Mouse (Mus musculus) MEL (cell line): ENCODE results near the gene Ptprn2. TPM values are rescaled to one million over a fixed set of nuclear protein-coding genes. Genes with fewer than 3 reads are reported as not detected.

Experiments used
- DNase-seq: peaks from one replicate; pipeline ENCODE4 v3.0.0; 2011; ENCODE audit warnings: low read depth, low spot score
- H3K27ac ChIP-seq: 2 replicates; pipeline ENCODE4 v1.5.1; 2012; ENCODE audit warnings: low read depth, mild to moderate bottlenecking, control low read depth, low read length, moderate library complexity; ENCODE audit not compliant: control insufficient read depth
- H3K27me3 ChIP-seq, 2 experiments: fragments of 150-350 bp in 1 of 2; sonication (generic) in 1 of 2; 2 replicates each; pipeline ENCODE4 v1.6.1; 2012; ENCODE audit warnings: low read length in 2 of 2, mild to moderate bottlenecking in 2 of 2, improper control_type of control experiment in 1 of 2, moderate library complexity in 1 of 2; ENCODE audit not compliant: insufficient read depth in 2 of 2, control insufficient read depth in 1 of 2
- H3K36me3 ChIP-seq, 2 experiments: 2 replicates each; pipeline ENCODE4 v1.6.1; 2012 to 2014; ENCODE audit warnings: low read length in 2 of 2, improper control_type of control experiment in 1 of 2, inconsistent platforms in 1 of 2, mild to moderate bottlenecking in 1 of 2; ENCODE audit not compliant: insufficient read depth in 2 of 2, control insufficient read depth in 1 of 2
- H3K4me1 ChIP-seq, 2 experiments: fragments of 150-350 bp in 1 of 2; sonication (generic) in 1 of 2; 2 replicates each; pipeline ENCODE4 v1.6.1; 2012; ENCODE audit warnings: low read length in 2 of 2, improper control_type of control experiment in 1 of 2, mild to moderate bottlenecking in 1 of 2; ENCODE audit not compliant: insufficient read depth in 2 of 2, control insufficient read depth in 1 of 2
- H3K4me3 ChIP-seq, 2 experiments: fragments of 150-350 bp in 1 of 2; sonication (generic) in 1 of 2; 2 replicates each; pipeline ENCODE4 v1.5.1; 2012; ENCODE audit warnings: low read depth in 2 of 2, low read length in 2 of 2, mild to moderate bottlenecking in 2 of 2, moderate library complexity in 2 of 2, control low read depth in 1 of 2, improper control_type of control experiment in 1 of 2; ENCODE audit not compliant: control insufficient read depth in 1 of 2, insufficient read depth in 1 of 2
- H3K79me2 ChIP-seq: 2 replicates; pipeline ENCODE4 v1.6.1; 2012; ENCODE audit warnings: mild to moderate bottlenecking, low read length, moderate library complexity; ENCODE audit not compliant: control insufficient read depth, poor library complexity, insufficient read depth
- H3K9ac ChIP-seq: 2 replicates; pipeline ENCODE4 v1.6.1; 2012; ENCODE audit warnings: low read depth, mild to moderate bottlenecking, control low read depth, low read length, moderate library complexity; ENCODE audit not compliant: control insufficient read depth, poor library complexity, severe bottlenecking
- H3K9me3 ChIP-seq: fragments of 150-350 bp; sonication (generic); replicated peaks from 2 replicates; pipeline ENCODE4 v1.6.1; 2012; ENCODE audit warnings: mild to moderate bottlenecking, low read length, improper control_type of control experiment, moderate library complexity; ENCODE audit not compliant: insufficient read depth
- BHLHE40 ChIP-seq: IDR thresholded peaks from 2 replicates; pipeline ENCODE4 v1.6.1; 2012; ENCODE audit warnings: low read depth, mild to moderate bottlenecking, inconsistent platforms, low read length, improper control_type of control experiment, borderline replicate concordance
- CHD1 ChIP-seq: IDR thresholded peaks from 2 replicates; pipeline ENCODE4 v1.6.1; 2012; ENCODE audit warnings: low read depth, mild to moderate bottlenecking, inconsistent platforms, low read length, improper control_type of control experiment
- CHD2 ChIP-seq: IDR thresholded peaks from 2 replicates; pipeline ENCODE4 v1.6.1; 2011; ENCODE audit warnings: low read length, improper control_type of control experiment
- ETS1 ChIP-seq: IDR thresholded peaks from 2 replicates; pipeline ENCODE4 v1.6.1; 2012; ENCODE audit warnings: low read depth, mild to moderate bottlenecking, inconsistent platforms, low read length, improper control_type of control experiment, moderate library complexity
- HCFC1 ChIP-seq: IDR thresholded peaks from 2 replicates; pipeline ENCODE4 v1.6.1; 2012; ENCODE audit warnings: low read depth, mild to moderate bottlenecking, inconsistent platforms, low read length, improper control_type of control experiment, moderate library complexity
- JUND ChIP-seq: IDR thresholded peaks from 2 replicates; pipeline ENCODE4 v1.6.1; 2011; ENCODE audit warnings: low read depth, mild to moderate bottlenecking, improper control_type of control experiment, low read length
- KAT2A ChIP-seq: conservative IDR thresholded peaks from 2 replicates; pipeline ENCODE4 v1.6.1; 2012; ENCODE audit warnings: low read depth, low read length, improper control_type of control experiment, inconsistent platforms
- MAFK ChIP-seq: IDR thresholded peaks from 2 replicates; pipeline ENCODE4 v1.6.1; 2011; ENCODE audit warnings: low read depth, mild to moderate bottlenecking, low read length, improper control_type of control experiment, borderline replicate concordance
- MAX ChIP-seq: IDR thresholded peaks from 2 replicates; pipeline ENCODE4 v1.6.1; 2011; ENCODE audit warnings: low read length, improper control_type of control experiment
- MXI1 ChIP-seq: IDR thresholded peaks from 2 replicates; pipeline ENCODE4 v1.6.1; 2011; ENCODE audit warnings: mild to moderate bottlenecking, low read depth, low read length, improper control_type of control experiment
- MYC ChIP-seq: IDR thresholded peaks from 2 replicates; pipeline ENCODE4 v1.6.1; 2011; ENCODE audit warnings: low read depth, mild to moderate bottlenecking, low read length, improper control_type of control experiment, moderate library complexity
- NELFE ChIP-seq: IDR thresholded peaks from 2 replicates; pipeline ENCODE4 v1.6.1; 2011; ENCODE audit warnings: low read depth, low read length, improper control_type of control experiment
- NRF1 ChIP-seq: IDR thresholded peaks from 2 replicates; pipeline ENCODE4 v1.6.1; 2014; ENCODE audit warnings: low read depth, mild to moderate bottlenecking, inconsistent platforms, low read length, improper control_type of control experiment, moderate library complexity; ENCODE audit not compliant: poor library complexity, insufficient read depth, severe bottlenecking
- POLR2A ChIP-seq, 2 experiments: IDR thresholded peaks; 2 replicates each; pipeline ENCODE4 v1.6.1; 2011 to 2012; ENCODE audit warnings: low read length in 2 of 2, mild to moderate bottlenecking in 2 of 2, control low read depth in 1 of 2, improper control_type of control experiment in 1 of 2, low read depth in 1 of 2, moderate library complexity in 1 of 2; ENCODE audit not compliant: control insufficient read depth in 1 of 2, insufficient read depth in 1 of 2, poor library complexity in 1 of 2
- POLR2AphosphoS2 ChIP-seq: IDR thresholded peaks from 2 replicates; pipeline ENCODE4 v1.6.1; 2011; ENCODE audit warnings: low read length, improper control_type of control experiment
- POLR2AphosphoS5 ChIP-seq: IDR thresholded peaks from 2 replicates; pipeline ENCODE4 v1.6.1; 2012; ENCODE audit warnings: low read depth, borderline replicate concordance, mild to moderate bottlenecking, inconsistent platforms, low read length, moderate library complexity, mixed read lengths
- RAD21 ChIP-seq: IDR thresholded peaks from 2 replicates; pipeline ENCODE4 v1.6.1; 2011; ENCODE audit warnings: mild to moderate bottlenecking, low read depth, low read length, improper control_type of control experiment
- RCOR1 ChIP-seq: IDR thresholded peaks from 2 replicates; pipeline ENCODE4 v1.6.1; 2012; ENCODE audit warnings: low read depth, mild to moderate bottlenecking, inconsistent platforms, low read length, improper control_type of control experiment
- SIN3A ChIP-seq: IDR thresholded peaks from 2 replicates; pipeline ENCODE4 v1.6.1; 2012; ENCODE audit warnings: low read length, improper control_type of control experiment, inconsistent platforms
- TAL1 ChIP-seq: IDR thresholded peaks from 2 replicates; pipeline ENCODE4 v1.6.1; 2012; ENCODE audit warnings: mild to moderate bottlenecking, inconsistent platforms, low read length, moderate library complexity, mixed read lengths
- TBP ChIP-seq: IDR thresholded peaks from 2 replicates; pipeline ENCODE4 v1.8.0; 2011; ENCODE audit warnings: low read depth, low read length, improper control_type of control experiment
- UBTF ChIP-seq: IDR thresholded peaks from 2 replicates; pipeline ENCODE4 v1.6.1; 2012; ENCODE audit warnings: low read depth, mild to moderate bottlenecking, inconsistent platforms, low read length, improper control_type of control experiment, moderate library complexity, borderline replicate concordance; ENCODE audit not compliant: insufficient read depth
- USF1 ChIP-seq: IDR thresholded peaks from 2 replicates; pipeline ENCODE4 v1.6.1; 2014; ENCODE audit warnings: low read depth, mild to moderate bottlenecking, inconsistent platforms, low read length, improper control_type of control experiment, moderate library complexity
- USF2 ChIP-seq, 2 experiments: IDR thresholded peaks; 2 replicates each; pipeline ENCODE4 v1.6.1; 2011 to 2012; ENCODE audit warnings: improper control_type of control experiment in 2 of 2, low read length in 2 of 2, borderline replicate concordance in 1 of 2, inconsistent platforms in 1 of 2, low read depth in 1 of 2, mild to moderate bottlenecking in 1 of 2; ENCODE audit not compliant: insufficient read depth in 1 of 2
- ZC3H11A ChIP-seq: IDR thresholded peaks from 2 replicates; pipeline ENCODE4 v1.6.1; 2012; ENCODE audit warnings: low read depth, mild to moderate bottlenecking, inconsistent platforms, low read length, improper control_type of control experiment
- ZKSCAN1 ChIP-seq: IDR thresholded peaks from 2 replicates; pipeline ENCODE4 v1.6.1; 2012; ENCODE audit warnings: low read depth, mild to moderate bottlenecking, inconsistent platforms, low read length, improper control_type of control experiment, moderate library complexity
- ZMIZ1 ChIP-seq: IDR thresholded peaks from 2 replicates; pipeline ENCODE4 v1.6.1; 2012; ENCODE audit warnings: low read depth, mild to moderate bottlenecking, inconsistent platforms, low read length, improper control_type of control experiment, moderate library complexity
- polyA plus RNA-seq, 2 experiments: library from polyadenylated mRNA; stranded (reverse) in 1 of 2; unstranded in 1 of 2; fragments of >175 nt in 1 of 2; fragments of >200 nt in 1 of 2; gene quantifications; 2 replicates each; pipeline versions ENCODE4 v1.2.1 to v1.2.4; 2012; ENCODE audit warnings: low replicate concordance in 2 of 2, low read depth in 1 of 2; ENCODE audit not compliant: insufficient read length in 2 of 2, insufficient read depth in 1 of 2, missing spikeins in 1 of 2
- total RNA-seq: library from RNA; depleted of rRNA; stranded (reverse); fragments of 300-350 nt; gene quantifications from 2 replicates; pipeline ENCODE4 v1.2.3, GENCODE M21; 2012

Ptprn2 gene
- total and polyA plus RNA-seq, 3 experiments, result not detected

GRCm38 (mm10) chr12:116539305-116539704, 53.8 kb downstream of the Ptprn2 start:
- TF ChIP-seq ZC3H11A (no peak), POLR2AphosphoS5 (no peak), TAL1 (no peak), NELFE (no peak), ZMIZ1 (no peak), KAT2A (no peak), ZKSCAN1 (no peak), BHLHE40 (no peak), MXI1 (no peak), RCOR1 (no peak), USF1 (no peak), SIN3A (no peak), RAD21 (no peak), ETS1 (no peak)
- Histone ChIP-seq H3K4me3 (no peak overlapping the region), H3K36me3 (no peaks in the 10 kb centered on the region), H3K27me3 (peaks cover 0 to 2% of the 10 kb centered on the region in 2 experiments; a peak in 1 of 4 replicates), H3K27ac (no peak overlapping the region), H3K79me2 (no peaks in the 10 kb centered on the region), H3K4me1 (no peaks in the 10 kb centered on the region), H3K9ac (no peak overlapping the region), H3K9me3 (no peaks in the 10 kb centered on the region)
- no peak for DNase-seq

- H3K36me3 ChIP-seq, result no peaks in the 10 kb centered on the region
- no peaks in the 10 kb centered on the region for H3K79me2 ChIP-seq
- H3K27ac ChIP-seq, result no peak overlapping the region
- peaks cover 0 to 2% of the 10 kb centered on the region in 2 experiments; a peak in 1 of 4 replicates for H3K27me3 ChIP-seq
- no peak for DNase-seq
- H3K4me3 ChIP-seq, result no peak overlapping the region
- H3K4me1 ChIP-seq, result no peaks in the 10 kb centered on the region
- H3K9me3 ChIP-seq, result no peaks in the 10 kb centered on the region
- TF ChIP-seq CHD2 (no peak), MYC (no peak), USF2 (IDR thresholded peaks at IDR 0.05; ENCODE audit: borderline replicate concordance in 1 of 2, insufficient read depth in 1 of 2, low read depth in 1 of 2, low read length in 2 of 2) (no peak), TAL1 (no peak), NRF1 (no peak), TBP (no peak), ZMIZ1 (no peak), MAX (no peak), CHD1 (no peak), HCFC1 (no peak), UBTF (no peak), ZKSCAN1 (no peak), MAFK (no peak), POLR2AphosphoS5 (no peak), JUND (no peak), POLR2AphosphoS2 (no peak), POLR2A (IDR thresholded peaks at IDR 0.05; ENCODE audit: control insufficient read depth in 1 of 2, insufficient read depth in 1 of 2, low read depth in 1 of 2, low read length in 2 of 2, poor library complexity in 1 of 2) (no peak)
- no peak overlapping the region for H3K9ac ChIP-seq
Observed at GRCm38 (mm10) chr12:116540608-116541007, 55.1 kb downstream of the Ptprn2 start.
